Mouse (Mus musculus): Measurements from ENCODE around the gene Camp.
"Not testable (repeated sequence)": the region's sequence is repeated elsewhere in the genome, so short reads cannot be mapped to it uniquely, and the experiment has no call there.

Camp gene

DNA sequence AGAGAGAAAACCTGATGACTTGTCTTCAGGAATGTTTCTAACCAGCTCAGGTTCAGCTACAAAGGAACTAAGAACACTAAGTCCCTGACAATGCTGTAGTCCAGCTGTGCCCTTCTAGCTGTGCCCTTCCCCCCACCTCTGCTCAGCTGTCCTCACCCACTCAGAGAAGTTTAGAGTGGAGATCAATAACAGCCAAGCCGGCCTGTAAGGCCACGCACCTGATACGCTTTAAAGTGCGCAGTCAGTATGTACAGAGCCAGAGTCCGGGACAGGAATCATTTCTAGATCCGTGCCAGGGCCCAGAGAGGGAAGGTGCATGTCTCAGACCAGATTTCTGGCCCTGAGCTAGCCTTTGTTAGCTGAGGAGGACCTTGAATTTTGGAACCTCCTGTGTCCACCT lies 6.5 kb upstream of the Camp start:
- no peak for ATAC-seq (ENCODE audit: insufficient number of reproducible peaks, low FRiP score, low TSS enrichment)

DNA sequence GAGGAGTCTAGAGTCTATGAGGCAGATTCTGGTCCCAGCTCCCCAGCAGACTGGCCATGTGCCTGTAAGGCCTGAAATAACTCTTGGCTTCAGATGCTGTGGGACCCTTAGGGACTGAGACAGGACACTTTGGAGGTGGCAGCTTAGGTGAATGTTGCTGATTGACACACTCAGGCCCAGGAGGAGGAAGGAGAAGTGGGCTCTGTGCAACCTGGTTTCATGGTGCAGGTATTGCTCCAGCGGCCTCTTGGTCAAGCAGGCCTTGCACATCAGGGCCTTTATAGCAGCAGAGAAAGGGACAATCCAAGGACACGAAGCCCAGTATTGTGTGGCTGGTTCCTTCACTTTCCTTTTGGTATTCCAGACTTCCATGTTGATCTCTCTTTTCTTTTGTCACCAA lies 4.9 kb upstream of the Camp start:
- ATAC-seq (ENCODE audit: insufficient number of reproducible peaks, low FRiP score, low TSS enrichment): no peak

DNA sequence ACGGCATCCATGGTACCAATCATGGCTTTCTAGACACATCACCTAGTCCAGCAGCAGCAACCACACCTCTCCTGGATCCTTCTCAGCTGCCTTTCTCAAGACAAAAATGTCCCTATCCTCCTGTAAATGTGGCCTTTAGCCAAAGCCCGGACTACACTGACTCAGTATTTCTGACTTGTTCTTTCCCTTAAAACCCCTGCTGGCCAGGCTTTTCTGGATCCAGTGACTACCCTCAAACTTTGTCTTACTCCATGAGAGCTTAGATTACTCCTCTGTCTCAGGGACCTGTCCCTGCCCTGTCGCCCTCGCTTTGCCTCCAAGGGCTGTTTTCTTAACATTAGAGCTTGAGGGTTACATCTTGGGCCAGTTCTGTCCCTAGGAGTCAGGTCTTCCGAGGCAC lies 682 bp upstream of the Camp start:
- ATAC-seq (ENCODE audit: insufficient number of reproducible peaks, low FRiP score, low TSS enrichment): no peak

DNA sequence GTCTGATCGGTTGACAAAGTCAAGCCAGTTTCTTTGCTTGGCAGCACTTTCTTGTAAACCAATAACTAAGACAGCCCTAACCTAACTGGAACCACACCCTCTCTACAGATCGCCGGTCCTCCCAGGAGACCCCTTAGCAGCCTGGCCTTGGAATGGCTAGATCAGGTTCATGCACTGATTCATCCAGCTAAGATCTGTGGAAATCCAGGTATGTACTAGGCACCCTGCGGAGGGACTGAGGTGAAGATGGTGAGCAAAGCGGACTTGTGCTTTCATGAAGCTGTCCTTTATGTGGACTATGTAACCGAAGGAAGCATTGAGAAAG lies 16.4 kb downstream of the Camp start:
- no peak for ATAC-seq (ENCODE audit: insufficient number of reproducible peaks, low FRiP score, low TSS enrichment)

DNA sequence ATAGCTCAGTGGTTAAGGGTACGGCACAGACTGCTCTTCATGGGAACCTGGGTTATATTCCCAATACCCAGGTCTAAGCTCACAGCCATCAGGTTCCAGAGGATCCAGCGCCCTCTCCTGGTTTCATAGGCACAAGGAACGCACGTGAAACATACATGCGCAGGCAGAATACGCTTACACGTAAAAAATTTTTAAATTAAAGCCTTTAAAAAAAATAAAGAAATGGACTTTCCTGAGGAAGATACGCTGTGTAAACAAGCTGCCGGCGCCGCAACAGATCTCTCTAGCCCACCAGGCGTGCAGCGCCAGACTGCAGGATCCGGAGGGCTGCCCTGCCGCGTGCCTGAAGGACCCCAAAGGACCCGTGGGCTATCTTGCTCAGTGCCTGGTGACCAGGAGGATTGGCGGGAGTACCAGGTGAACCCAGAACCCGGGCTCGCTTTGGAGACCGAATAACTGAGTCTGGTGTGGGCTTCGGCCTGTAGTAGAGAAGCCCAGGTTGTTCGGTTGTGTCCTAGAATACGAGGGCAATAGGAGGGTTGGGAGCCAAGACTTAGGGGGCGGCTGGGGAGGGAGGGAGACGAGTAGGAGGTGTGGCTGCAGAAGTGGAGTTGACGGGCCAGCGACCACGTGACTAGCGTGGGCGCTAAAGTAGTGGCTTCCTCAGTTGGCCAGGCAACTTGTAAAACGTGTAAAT lies 16.9 kb downstream of the Camp start, which contains the start of gene Nme6:
Gene Nme6 (plus strand): TSS at position 359 of the 697 bp plus-strand sequence.
- ATAC-seq (ENCODE audit: insufficient number of reproducible peaks, low FRiP score, low TSS enrichment): peak; percentile 90

DNA sequence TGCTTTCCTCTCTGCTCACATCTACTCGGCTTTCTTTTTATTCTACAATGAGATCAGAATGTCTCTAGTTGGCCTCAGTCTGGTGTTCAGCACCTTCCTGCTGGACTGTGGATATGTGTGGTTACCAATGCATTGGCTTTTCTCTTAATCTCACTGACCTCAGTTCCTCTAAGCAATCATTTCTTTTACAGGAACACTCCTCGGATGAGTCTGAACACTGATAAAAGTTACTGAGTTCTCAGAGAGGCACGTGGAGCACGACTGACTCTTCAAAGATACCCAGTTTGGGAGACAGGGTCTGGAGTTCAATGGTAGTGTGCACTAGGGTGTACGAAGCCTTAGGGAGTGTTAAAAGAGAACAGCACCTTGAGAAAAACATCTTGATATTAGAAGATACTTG lies 23.2 kb downstream of the Camp start:
- no peak for ATAC-seq (ENCODE audit: insufficient number of reproducible peaks, low FRiP score, low TSS enrichment)

DNA sequence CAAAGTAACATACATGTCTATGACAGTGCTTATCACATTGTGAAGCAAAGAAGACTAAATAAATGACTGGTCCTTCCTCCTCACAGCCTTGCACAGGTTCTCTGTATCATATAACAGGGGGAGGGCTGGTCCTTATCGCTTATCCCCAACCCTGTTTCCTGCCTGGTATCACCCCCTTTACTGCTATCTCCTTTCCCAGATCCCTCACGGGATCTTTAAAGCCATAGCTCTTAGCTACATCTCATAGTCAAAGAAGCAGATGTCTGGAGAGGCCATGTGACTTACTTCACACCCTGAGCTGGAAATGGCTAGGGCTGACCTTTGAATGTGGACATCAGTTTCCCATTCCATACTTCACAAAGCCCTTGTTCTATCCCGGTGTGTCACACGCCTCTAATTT lies 23.7 kb downstream of the Camp start:
- no peak for ATAC-seq (ENCODE audit: insufficient number of reproducible peaks, low FRiP score, low TSS enrichment)

DNA sequence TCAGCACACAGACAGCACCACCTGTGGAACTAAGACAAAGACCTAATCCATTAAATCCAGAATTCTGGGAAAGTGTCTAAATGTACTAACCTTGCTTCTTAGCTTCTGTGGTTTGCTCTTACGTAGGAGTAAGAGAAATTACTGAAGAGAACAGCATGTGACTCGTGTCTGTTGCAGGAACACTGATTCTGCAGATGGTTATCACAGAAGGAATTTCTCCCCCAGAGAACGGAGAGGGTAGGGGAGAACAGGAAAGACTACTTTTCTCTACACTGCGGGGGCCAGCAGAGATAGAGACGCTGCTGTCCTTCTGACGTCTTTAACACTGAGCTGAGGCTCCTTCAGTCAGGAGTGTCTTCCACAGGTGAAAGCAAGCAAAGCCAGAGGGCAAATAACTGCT lies 33.1 kb downstream of the Camp start:
- ATAC-seq (ENCODE audit: insufficient number of reproducible peaks, low FRiP score, low TSS enrichment): no peak

DNA sequence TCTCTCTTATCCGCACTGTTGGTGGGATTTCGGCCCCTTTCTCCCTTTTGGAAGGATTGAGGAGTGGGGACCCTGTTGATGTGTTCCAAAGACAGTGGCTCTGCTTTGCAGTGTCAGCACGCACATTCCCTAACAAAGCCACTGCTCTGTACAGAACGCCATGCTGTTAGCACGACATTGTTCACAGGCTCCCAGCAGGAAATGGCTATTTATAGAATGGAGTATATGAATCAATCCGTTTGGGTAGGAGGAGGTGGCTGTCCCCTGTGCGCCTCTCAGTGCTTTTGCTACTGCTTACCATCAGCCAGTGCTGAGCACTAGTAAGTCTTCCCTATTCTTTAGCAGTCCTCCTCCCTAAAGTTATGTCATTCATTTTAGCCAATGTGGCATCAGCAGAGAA lies 36.0 kb downstream of the Camp start:
- no peak for ATAC-seq (ENCODE audit: insufficient number of reproducible peaks, low FRiP score, low TSS enrichment)

DNA sequence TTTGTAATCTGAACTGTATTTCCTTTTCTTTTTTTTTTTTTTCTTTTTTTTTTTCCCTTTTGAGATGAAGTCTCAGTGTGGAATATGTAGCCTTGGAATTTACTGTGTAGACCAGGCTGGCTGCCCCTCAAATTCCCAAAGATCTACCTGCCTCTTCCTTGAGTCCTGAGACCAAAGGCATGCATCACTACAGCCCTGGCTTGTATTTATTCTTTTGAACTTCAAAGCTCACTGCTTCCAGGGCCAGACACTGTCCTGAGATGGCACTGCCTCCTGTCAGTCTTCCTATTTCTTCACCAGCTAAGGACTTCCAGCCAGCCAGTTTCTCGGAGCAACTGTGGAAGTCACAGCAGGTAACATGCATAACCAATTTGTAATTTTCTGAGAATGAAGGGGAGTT lies 37.4 kb downstream of the Camp start, which contains the start of gene Spink8:
Gene Spink8 (plus strand): TSS at position 301 of the 400 bp plus-strand sequence.
- ATAC-seq (ENCODE audit: insufficient number of reproducible peaks, low FRiP score, low TSS enrichment): no peak

DNA sequence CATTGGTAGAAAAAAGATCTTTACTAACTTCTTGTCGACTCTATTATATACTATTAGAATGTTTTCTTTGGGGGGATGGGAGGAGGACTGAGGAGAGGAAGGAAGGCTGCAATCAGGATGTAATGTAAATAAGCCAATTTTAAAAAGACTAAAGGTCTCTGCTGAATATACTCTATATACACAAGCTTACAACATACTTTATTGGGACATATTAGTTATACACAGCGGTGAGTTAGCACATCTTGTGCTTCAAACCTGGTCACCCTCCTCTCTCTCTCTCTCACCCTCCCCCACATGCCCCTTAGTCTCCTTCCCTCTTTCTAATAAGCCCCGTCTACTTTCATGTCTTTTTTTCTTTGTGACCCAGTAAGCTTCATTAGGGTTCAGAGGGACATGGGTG lies 41.5 kb downstream of the Camp start:
- ATAC-seq (ENCODE audit: insufficient number of reproducible peaks, low FRiP score, low TSS enrichment): no peak

DNA sequence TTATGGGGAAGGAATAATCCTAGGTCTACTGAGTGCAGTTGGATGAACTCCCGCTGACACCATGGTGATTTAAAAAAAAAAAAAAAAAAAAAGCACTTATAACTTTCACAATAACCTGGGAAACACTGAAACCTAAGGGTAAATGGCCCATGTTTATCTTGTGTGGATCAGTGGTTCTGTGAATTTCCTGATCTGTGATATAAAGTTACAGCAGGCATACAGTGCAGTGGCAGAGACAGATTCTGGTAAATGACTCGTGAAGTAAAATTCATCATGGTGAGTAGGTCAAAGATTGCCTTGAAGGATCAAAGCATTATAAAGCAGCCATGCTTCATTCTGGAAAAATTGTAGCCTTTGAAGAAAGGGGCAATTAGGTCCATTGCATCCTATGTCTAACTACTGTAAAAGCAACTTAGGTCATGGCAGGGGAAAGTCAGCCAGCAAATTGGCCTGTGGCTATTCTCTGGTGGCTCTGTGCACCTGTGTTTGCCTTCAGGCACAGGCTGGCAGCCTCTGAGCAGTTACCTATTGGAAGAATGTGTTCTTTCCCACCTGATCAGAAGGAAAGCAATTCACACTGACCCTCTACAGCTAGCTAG lies 42.6 kb downstream of the Camp start:
- no peak for ATAC-seq (ENCODE audit: insufficient number of reproducible peaks, low FRiP score, low TSS enrichment)

DNA sequence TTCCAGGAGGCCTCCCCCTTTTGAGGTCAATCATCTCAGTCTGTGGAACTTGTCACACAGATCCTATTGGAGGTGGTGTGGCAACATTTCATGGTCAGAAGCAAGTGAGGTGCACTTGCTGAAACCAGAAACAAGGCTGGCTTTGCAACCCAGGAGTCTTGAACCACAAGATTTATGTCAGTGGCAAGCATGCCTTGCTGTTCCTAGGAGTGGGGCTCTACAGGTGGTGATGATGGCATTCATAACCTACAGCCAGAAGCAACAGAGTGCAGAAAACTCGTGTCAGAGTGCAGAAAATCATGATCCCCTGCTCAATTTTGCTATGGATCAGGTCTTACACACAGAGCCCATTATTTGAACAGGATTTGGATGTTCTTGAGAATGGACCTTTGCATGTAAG lies 43.2 kb downstream of the Camp start:
- no peak for ATAC-seq (ENCODE audit: insufficient number of reproducible peaks, low FRiP score, low TSS enrichment)

DNA sequence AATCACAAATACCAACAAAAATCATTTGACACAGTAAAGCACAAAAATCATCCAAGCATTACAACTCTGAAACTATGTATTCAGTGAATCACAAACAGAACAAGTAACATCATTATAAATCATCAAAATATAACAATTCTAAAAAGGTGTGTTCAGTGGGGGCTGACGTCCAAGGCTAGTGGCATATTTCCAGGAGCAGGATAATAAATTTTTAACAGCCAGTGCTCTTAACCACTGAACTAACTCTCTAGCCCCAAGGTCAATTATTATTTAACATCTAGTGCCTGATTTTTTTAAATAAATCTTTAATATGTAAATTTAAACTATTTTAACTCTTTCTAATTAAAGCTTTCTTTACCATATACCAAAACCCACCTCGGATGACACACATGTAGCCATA lies 43.8 kb downstream of the Camp start:
- ATAC-seq (ENCODE audit: insufficient number of reproducible peaks, low FRiP score, low TSS enrichment): not testable (repeated sequence)

DNA sequence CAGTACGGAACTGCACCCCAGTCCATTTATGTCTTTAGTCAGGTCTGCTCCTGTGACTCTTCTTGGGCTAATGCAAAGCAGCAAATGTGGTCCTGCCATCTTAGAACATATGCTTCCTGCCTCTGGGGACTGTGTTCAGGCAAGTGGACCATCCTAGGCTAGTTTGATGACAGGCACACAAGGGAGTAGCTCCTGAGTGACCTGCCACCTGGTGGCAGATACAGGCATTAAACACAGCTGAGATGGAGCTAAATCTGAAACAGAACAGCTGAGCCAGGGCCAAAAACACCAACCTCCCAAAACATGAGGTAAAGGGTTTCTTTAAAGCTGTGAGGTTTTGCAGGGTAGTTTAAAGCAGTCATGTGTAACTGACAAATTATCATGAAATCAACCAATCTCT lies 51.4 kb downstream of the Camp start:
- no peak for ATAC-seq (ENCODE audit: insufficient number of reproducible peaks, low FRiP score, low TSS enrichment)
